Mouse (Mus musculus): Measurements from ENCODE around the gene Mrgpra1. TPM values are rescaled to one million over a fixed set of nuclear protein-coding genes. Genes with fewer than 3 reads are reported as not detected.

The Mrgpra1 gene
- not detected for polyA plus RNA-seq (2017; shearing (Covaris generic))

GRCm38 (mm10) chr7:47354140-47354539, at the start of gene Mrgpra1:
TSS of gene Mrgpra1 (minus strand) at chr7:47354240.

Other genes starting within 250 kb of the Mrgpra1 start
- not detected for gene Ptpn5, start 220.6 kb downstream of the Mrgpra1 start, polyA plus RNA-seq (2017; shearing (Covaris generic))
- gene Mrgpra6, start 149.3 kb downstream of the Mrgpra1 start, polyA plus RNA-seq (2017; shearing (Covaris generic)) = not detected
- gene Mrgpra9, start 101.4 kb downstream of the Mrgpra1 start, polyA plus RNA-seq (2017; shearing (Covaris generic)) = not detected
- not detected for gene Mrgpra2a, start 97.9 kb upstream of the Mrgpra1 start, polyA plus RNA-seq (2017; shearing (Covaris generic))
- not detected for gene Mrgpra2b, start 174.6 kb upstream of the Mrgpra1 start, polyA plus RNA-seq (2017; shearing (Covaris generic))
- gene Mrgpra3, start 247.1 kb upstream of the Mrgpra1 start, polyA plus RNA-seq (2017; shearing (Covaris generic)) = not detected